Mouse (Mus musculus) limb, embryonic 12.5 days (tissue): Measurements from ENCODE around the gene Atp6v1e2. TPM values are rescaled to one million over a fixed set of nuclear protein-coding genes. Genes with fewer than 3 reads are reported as not detected.
A peak's percentile ranks its signal among the peaks of the same experiment; 100 is the strongest.

Source experiments
- ATAC-seq: fragments of 200-750 bp; cut with Nextera tagmentation; 2 replicates; pipeline ENCODE4 v1.8.0; 2017; ENCODE audit warnings: low read depth, moderate TSS enrichment; ENCODE audit not compliant: insufficient number of reproducible peaks, insufficient read depth, low FRiP score, low TSS enrichment
- H3K27ac ChIP-seq: fragments of 300-500 bp; sonication (generic); 2 replicates; pipeline ENCODE4 v1.5.1; 2016; ENCODE audit warnings: mild to moderate bottlenecking, moderate library complexity
- H3K27me3 ChIP-seq: fragments of 300-500 bp; sonication (generic); 2 replicates; pipeline ENCODE4 v1.6.1; 2016; ENCODE audit warnings: mild to moderate bottlenecking, moderate library complexity
- H3K36me3 ChIP-seq: fragments of 300-500 bp; sonication (generic); 2 replicates; pipeline ENCODE4 v1.6.1; 2016; ENCODE audit warnings: mild to moderate bottlenecking, moderate library complexity
- H3K4me1 ChIP-seq: fragments of 300-500 bp; sonication (generic); replicated peaks from 2 replicates; pipeline ENCODE4 v1.6.1; 2016
- H3K4me2 ChIP-seq: fragments of 300-500 bp; sonication (generic); 2 replicates; pipeline ENCODE4 v1.6.1; 2016; ENCODE audit warnings: mild to moderate bottlenecking, moderate library complexity
- H3K4me3 ChIP-seq: fragments of 300-500 bp; sonication (generic); replicated peaks from 2 replicates; pipeline ENCODE4 v1.5.1; 2016; ENCODE audit warnings: mild to moderate bottlenecking
- H3K9ac ChIP-seq: fragments of 300-500 bp; sonication (generic); replicated peaks from 2 replicates; pipeline ENCODE4 v1.6.1; 2016; ENCODE audit warnings: mild to moderate bottlenecking, moderate library complexity
- H3K9me3 ChIP-seq: fragments of 300-500 bp; sonication (generic); 2 replicates; pipeline ENCODE4 v1.6.1; 2016; ENCODE audit warnings: mild to moderate bottlenecking, moderate library complexity
- WGBS: fragments of 180-500 bp; shearing (Covaris S2); methylation state at CpG from one replicate; pipeline ENCODE4 v1.1.7; 2016; 5-methylcytosine and 5-hydroxymethylcytosine counted together
- polyA plus RNA-seq: library from polyadenylated mRNA; unstranded; fragments of >200 nt; fragmentation: Nextera tagmentation; extraction: Ambion mirVana; gene quantifications from 2 replicates; pipeline ENCODE4 v1.2.1, GENCODE M21; 2016

Gene Atp6v1e2
- polyA plus RNA-seq, 1 experiment from 2014 or later, result not detected

GRCm38 (mm10) chr17:86942112-86942511, 5.6 kb downstream of the Atp6v1e2 start:
- Histone ChIP-seq H3K4me2 (no peak overlapping the region), H3K4me1 (peaks cover 18% of the 10 kb centered on the region; the same call in 1 of the 2 replicates), H3K36me3 (no peaks in the 10 kb centered on the region), H3K9me3 (0 out of 2 replicates have a peak, but pooled peaks cover 2% of the 10 kb centered on the region), H3K4me3 (no peak overlapping the region), H3K9ac (no peak overlapping the region), H3K27me3 (peaks cover 17% of the 10 kb centered on the region), H3K27ac (no peak overlapping the region)
- WGBS, result 58% methylated on average over 6 of the region's 6 CpGs
- ATAC-seq, result no peak

- H3K9me3 ChIP-seq, result no peaks in the 10 kb centered on the region
- no peaks in the 10 kb centered on the region for H3K36me3 ChIP-seq
- no peak overlapping the region for H3K27ac ChIP-seq
- no peak overlapping the region for H3K4me3 ChIP-seq
- 65% methylated on average over 7 of the region's 7 CpGs for WGBS
- H3K9ac ChIP-seq, result no peak overlapping the region
- no peak overlapping the region for H3K4me2 ChIP-seq
- peaks cover 25% of the 10 kb centered on the region for H3K4me1 ChIP-seq
- ATAC-seq, result no peak
- peaks cover 20% of the 10 kb centered on the region for H3K27me3 ChIP-seq
These were observed 9.0 kb downstream of the Atp6v1e2 start for GRCm38 (mm10) chr17:86938683-86939082.

GRCm38 (mm10) chr17:86937497-86938155, 10.1 kb downstream of the Atp6v1e2 start:
- Histone ChIP-seq H3K4me1 (peaks cover 25% of the 10 kb centered on the region), H3K27me3 (peaks cover 29% of the 10 kb centered on the region), H3K9ac (peak overlapping the region; percentile 37; the same call in 1 of the 2 replicates), H3K27ac (no peak overlapping the region), H3K9me3 (no peaks in the 10 kb centered on the region), H3K4me3 (peak overlapping the region; percentile 43), H3K36me3 (no peaks in the 10 kb centered on the region), H3K4me2 (peak overlapping the region; percentile 71)
- WGBS, result 3% methylated on average over 20 of the region's 20 CpGs
- 0 out of 2 replicates have a peak, but pooled peaks have one; percentile 29 for ATAC-seq

- no peak overlapping the region for H3K27ac ChIP-seq
- H3K4me1 ChIP-seq, result peaks cover 25% of the 10 kb centered on the region
- H3K9me3 ChIP-seq, result no peaks in the 10 kb centered on the region
- peak overlapping the region; percentile 37; the same call in 1 of the 2 replicates for H3K9ac ChIP-seq
- 75% methylated on average over 2 of the region's 2 CpGs for WGBS
- peak overlapping the region; percentile 71 for H3K4me2 ChIP-seq
- peaks cover 29% of the 10 kb centered on the region for H3K27me3 ChIP-seq
- H3K36me3 ChIP-seq, result no peaks in the 10 kb centered on the region
- ATAC-seq, result no peak
- H3K4me3 ChIP-seq, result no peak overlapping the region; the same call in 1 of the 2 replicates
These were observed 10.6 kb downstream of the Atp6v1e2 start for GRCm38 (mm10) chr17:86937064-86937463.

GRCm38 (mm10) chr17:86932896-86933295, 14.8 kb downstream of the Atp6v1e2 start:
- WGBS, result 40% methylated on average over 5 of the region's 5 CpGs
- H3K27ac ChIP-seq, result no peak overlapping the region
- no peak overlapping the region for H3K4me2 ChIP-seq
- no peak for ATAC-seq
- H3K4me3 ChIP-seq, result no peak overlapping the region
- H3K9me3 ChIP-seq, result no peaks in the 10 kb centered on the region
- H3K27me3 ChIP-seq, result peaks cover 17% of the 10 kb centered on the region
- peaks cover 19% of the 10 kb centered on the region for H3K4me1 ChIP-seq
- H3K36me3 ChIP-seq, result no peaks in the 10 kb centered on the region
- H3K9ac ChIP-seq, result no peak overlapping the region

- H3K27me3 ChIP-seq, result peaks cover 9% of the 10 kb centered on the region
- H3K36me3 ChIP-seq, result no peaks in the 10 kb centered on the region
- no peak overlapping the region for H3K4me3 ChIP-seq
- peaks cover 11% of the 10 kb centered on the region for H3K4me1 ChIP-seq
- no peak overlapping the region for H3K4me2 ChIP-seq
- H3K9ac ChIP-seq, result no peak overlapping the region
- H3K27ac ChIP-seq, result no peak overlapping the region
- H3K9me3 ChIP-seq, result no peaks in the 10 kb centered on the region
- ATAC-seq, result no peak
These were observed 17.7 kb downstream of the Atp6v1e2 start for GRCm38 (mm10) chr17:86929981-86930380.

- ATAC-seq, result no peak
- no peak overlapping the region for H3K4me3 ChIP-seq
- peaks cover 9% of the 10 kb centered on the region for H3K27me3 ChIP-seq
- no peak overlapping the region for H3K27ac ChIP-seq
- H3K36me3 ChIP-seq, result no peaks in the 10 kb centered on the region
- WGBS, result 81% methylated on average over 6 of the region's 6 CpGs
- H3K4me2 ChIP-seq, result no peak overlapping the region
- H3K9ac ChIP-seq, result no peak overlapping the region
- H3K9me3 ChIP-seq, result no peaks in the 10 kb centered on the region
- peaks cover 16% of the 10 kb centered on the region for H3K4me1 ChIP-seq
These were observed 18.3 kb downstream of the Atp6v1e2 start for GRCm38 (mm10) chr17:86929355-86929754.

- H3K9me3 ChIP-seq, result no peaks in the 10 kb centered on the region
- no peak overlapping the region for H3K9ac ChIP-seq
- no peaks in the 10 kb centered on the region for H3K27me3 ChIP-seq
- no peak overlapping the region for H3K4me2 ChIP-seq
- no peak for ATAC-seq
- no peaks in the 10 kb centered on the region for H3K36me3 ChIP-seq
- no peak overlapping the region for H3K27ac ChIP-seq
- H3K4me1 ChIP-seq, result peaks cover 33% of the 10 kb centered on the region
- no peak overlapping the region for H3K4me3 ChIP-seq
- WGBS, result 89% methylated on average over 3 of the region's 3 CpGs
These were observed 20.9 kb downstream of the Atp6v1e2 start for GRCm38 (mm10) chr17:86926836-86927235.

- Histone ChIP-seq H3K9ac (peak overlapping the region; percentile 23; the same call in 1 of the 2 replicates), H3K4me2 (no peak overlapping the region), H3K4me3 (no peak overlapping the region), H3K36me3 (no peaks in the 10 kb centered on the region), H3K27ac (peak overlapping the region; percentile 59; the same call in 1 of the 2 replicates), H3K9me3 (no peaks in the 10 kb centered on the region), H3K4me1 (peaks cover 28% of the 10 kb centered on the region), H3K27me3 (no peaks in the 10 kb centered on the region)
- no peak for ATAC-seq
- WGBS, result 84% methylated on average over 3 of the region's 3 CpGs
These were observed 23.0 kb downstream of the Atp6v1e2 start for GRCm38 (mm10) chr17:86924679-86925078.

- Histone ChIP-seq H3K36me3 (no peaks in the 10 kb centered on the region), H3K4me1 (peaks cover 20% of the 10 kb centered on the region), H3K9me3 (0 out of 2 replicates have a peak, but pooled peaks cover 6% of the 10 kb centered on the region), H3K9ac (no peak overlapping the region), H3K27ac (no peak overlapping the region), H3K27me3 (no peaks in the 10 kb centered on the region; the same call in 1 of the 2 replicates), H3K4me3 (no peak overlapping the region), H3K4me2 (no peak overlapping the region)
- no peak for ATAC-seq
- 88% methylated on average over 11 of the region's 11 CpGs for WGBS
These were observed 28.0 kb downstream of the Atp6v1e2 start for GRCm38 (mm10) chr17:86919729-86920128.

GRCm38 (mm10) chr17:86918786-86919185, 28.9 kb downstream of the Atp6v1e2 start:
- H3K4me1 ChIP-seq, result peaks cover 18% of the 10 kb centered on the region
- WGBS, result 75% methylated on average over 6 of the region's 6 CpGs
- H3K9ac ChIP-seq, result no peak overlapping the region
- no peak for ATAC-seq
- H3K27ac ChIP-seq, result no peak overlapping the region
- H3K4me3 ChIP-seq, result no peak overlapping the region
- H3K4me2 ChIP-seq, result no peak overlapping the region
- no peaks in the 10 kb centered on the region for H3K36me3 ChIP-seq
- no peaks in the 10 kb centered on the region; the same call in 1 of the 2 replicates for H3K27me3 ChIP-seq
- H3K9me3 ChIP-seq, result 0 out of 2 replicates have a peak, but pooled peaks cover 6% of the 10 kb centered on the region
